Mouse (Mus musculus) right cerebral cortex, postnatal 36 days (tissue): ENCODE data around the gene Car10.

ENCODE experiments used
- DNase-seq, 2 experiments: peaks; one replicate each; pipeline ENCODE4 v3.0.0; 2022; ENCODE audit warnings: low spot score in 2 of 2, mixed read lengths in 1 of 2

The Car10 gene

DNA sequence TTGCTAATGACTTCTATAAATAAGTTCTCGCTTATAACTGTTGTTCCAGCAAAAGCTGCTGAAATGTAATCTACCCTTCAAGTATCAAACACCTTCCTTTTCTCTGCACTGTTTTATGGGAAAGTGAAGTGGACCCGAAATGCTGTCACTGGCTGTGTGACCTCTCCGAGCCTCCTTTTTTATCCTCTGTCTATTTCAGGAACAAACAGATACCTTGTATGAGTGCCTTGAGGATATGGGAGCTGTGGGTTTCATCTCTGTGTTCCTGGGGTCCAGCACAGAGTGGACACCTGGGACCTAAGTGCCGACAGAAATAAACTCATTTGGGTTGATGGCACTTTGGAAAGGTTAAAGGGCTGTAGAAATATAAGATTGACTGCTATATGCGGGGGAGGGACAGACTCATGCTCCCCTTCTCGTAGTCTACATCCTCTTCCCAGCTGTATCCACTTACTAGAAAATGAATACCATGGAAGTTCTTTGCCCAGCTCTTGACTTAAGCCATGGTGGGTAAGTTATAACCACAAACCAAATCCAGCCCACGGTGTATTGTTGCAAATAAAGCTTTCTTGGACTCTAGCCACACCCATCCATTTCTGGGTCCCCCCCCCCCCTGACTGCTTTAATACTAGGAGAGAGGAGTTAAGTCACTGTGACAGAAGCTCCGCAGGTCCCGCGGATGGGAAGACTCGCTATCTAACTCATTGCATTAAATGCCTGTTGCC, 474.3 kb downstream of the Car10 start:
- DNase-seq = no peak

DNA sequence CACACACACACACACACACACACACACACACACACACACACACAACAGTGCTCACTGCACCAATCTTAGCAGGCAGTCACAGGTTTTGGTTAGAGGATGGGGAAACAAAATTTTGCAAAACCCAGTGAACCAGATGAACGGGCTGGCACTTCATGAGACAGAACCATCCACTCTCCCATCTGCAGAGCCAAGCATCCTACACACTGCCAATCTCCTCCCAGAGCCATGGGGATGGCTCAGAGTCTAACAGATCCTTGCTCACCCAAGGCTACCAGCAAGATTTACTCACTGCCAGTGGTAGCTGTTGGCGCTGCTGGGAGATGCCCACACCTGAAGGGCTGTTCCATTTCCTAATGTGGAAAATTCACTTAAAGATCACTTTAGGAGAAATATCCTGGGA, 479.6 kb downstream of the Car10 start:
- peak; percentile 48 to 54 for DNase-seq

DNA sequence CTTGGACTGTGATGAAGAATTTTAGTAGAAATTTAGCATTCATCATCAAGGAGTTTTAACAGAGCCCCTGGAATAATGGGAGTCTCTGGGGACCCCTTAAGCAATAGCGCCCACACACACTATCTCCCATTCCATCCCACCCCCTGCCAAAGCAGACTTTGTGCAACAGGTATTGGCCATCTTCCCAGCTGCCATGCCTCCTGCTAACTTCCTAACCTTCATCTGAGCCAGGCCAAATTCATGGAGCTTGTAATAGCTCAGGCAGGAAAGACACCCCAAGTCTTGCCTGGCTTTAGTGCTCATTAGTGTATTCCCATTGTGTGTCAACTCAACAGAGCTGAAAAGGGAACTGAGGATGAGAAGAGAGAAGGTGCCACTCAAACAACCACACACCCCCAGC, 481.8 kb downstream of the Car10 start:
- no peak for DNase-seq

DNA sequence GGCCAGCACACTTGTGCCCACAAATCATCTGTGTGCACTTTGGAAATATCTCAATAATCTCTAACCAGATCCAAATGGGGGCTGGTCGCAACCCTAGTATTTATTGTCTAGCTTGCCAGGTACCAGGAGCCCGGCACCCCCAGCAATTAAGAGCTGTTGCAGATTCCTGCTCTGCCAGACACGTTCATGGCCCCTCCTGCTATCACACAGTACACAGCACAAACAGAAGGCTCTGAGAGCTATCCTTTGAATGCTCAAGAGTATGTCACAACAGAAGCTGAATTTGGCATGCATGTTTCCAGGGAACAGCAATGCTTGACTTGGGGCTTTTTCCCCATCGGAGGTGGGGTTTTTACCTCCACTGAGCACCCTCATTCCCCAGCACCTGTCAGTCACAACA, 483.5 kb downstream of the Car10 start:
- DNase-seq = peak in 1 of 2 experiments; percentile 18

DNA sequence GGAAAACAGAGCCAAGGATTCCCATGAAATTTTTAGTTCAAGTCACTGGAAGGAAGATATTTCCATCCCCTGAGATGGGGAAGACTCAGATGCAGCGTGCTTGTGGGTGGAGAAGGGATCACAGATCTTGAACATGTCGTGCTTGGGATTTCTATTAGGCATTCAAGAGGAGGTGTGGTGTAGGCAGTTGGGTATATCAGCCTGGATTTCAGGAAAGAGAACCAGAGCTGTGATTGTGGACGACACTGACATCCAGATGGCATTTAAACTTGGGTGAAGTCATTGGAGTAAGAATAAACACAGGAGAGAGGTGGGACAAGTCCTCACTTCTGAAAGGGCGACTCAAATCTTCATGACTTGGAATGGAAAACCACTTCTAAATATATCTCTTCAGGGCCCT, 490.0 kb downstream of the Car10 start:
- DNase-seq = peak; percentile 34 to 77

DNA sequence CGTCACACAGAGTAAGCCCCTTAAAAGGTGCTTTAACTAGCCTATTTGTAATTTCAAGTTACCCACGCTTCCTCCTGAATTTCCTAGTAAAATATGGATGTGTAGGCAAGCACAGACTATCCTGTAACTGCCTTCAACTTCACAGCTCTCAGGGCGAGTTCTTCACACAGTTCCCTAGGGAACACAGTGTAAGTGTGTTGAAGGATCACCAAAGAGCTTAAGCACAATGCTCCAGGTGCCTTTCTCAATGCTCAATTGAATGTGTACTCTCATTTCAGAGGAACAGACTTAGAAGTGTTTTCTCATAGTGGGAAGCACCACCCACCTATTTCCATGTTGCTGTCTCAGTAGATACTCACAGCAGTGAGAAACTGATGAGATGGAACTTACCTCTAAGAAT, 492.8 kb downstream of the Car10 start:
- peak in 1 of 2 experiments; percentile 22 for DNase-seq

DNA sequence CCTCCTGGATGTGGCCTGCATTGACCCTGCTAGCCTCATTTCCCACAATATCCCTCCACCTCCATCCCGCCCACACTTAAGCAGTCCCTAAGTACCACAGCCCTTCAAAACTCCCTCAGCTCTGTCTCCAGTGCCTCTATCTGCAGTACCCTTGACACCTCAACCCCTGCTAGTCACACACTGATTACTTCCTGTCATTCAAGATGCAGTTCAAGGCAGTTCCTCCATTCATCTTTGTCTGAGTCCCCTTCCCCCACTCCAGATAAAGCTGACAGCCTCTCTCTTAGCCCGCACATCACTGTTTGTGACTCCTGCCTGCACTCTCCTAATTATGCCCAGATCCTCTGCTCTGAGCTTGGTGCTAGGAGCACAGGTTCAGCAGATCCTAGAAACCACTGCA, 496.2 kb downstream of the Car10 start:
- DNase-seq = no peak

DNA sequence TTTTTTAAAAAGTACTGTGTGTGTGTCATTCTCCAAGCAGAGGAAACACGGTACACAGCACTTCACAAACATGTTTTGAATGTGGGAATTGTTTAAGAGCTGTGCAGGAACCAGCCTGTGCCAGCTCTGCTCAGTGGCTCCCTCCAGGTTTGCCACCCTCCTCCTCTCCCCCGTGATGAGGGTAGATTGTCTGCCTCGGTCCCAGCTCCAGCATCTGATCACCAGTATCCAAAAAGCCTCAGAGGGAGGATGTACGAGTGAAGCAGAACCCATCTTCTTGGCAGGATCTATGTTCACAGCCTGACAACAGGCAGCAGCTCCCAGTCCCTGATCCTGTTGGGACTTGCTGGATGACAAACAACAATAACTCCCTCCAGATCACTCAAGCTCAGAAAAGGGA, 500.3 kb downstream of the Car10 start:
- no peak for DNase-seq

DNA sequence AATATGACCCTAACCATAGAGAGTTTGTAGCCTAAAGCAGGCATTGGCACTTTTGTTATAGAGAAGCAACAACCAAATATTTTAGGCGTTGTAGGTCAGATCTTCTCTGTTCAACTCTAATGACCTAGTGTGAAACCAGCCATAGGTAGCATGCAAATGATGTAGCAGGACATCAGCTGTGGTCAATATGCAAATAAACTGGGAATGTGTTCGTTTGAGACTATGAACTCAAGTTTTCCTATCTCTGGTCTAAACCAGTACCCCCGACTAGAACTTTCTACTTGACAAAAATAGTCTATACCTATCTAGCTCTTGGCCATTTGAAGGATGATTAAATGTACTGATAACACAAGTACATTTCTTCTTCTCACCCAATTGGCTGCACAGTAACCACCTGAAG, 501.9 kb downstream of the Car10 start:
- DNase-seq = no peak

DNA sequence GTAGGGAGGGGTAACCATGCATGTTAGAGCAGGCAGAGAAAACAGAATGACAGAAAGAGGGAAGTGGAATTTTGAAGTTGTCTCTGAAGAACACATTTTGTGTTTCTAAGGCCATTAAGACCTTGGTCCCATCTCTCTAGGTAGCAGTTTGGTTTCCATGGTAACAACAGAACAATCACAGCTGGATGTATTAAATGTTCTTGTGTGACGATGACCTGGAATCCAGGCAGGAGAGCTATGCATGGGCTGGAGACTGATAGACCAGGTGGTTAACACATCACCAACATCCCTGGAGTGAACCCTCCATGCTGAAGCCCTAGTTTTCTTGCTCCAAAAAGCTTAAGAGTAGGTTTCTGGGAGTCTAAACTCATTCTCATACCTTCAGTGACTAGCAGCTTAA, 505.7 kb downstream of the Car10 start:
- DNase-seq = no peak

DNA sequence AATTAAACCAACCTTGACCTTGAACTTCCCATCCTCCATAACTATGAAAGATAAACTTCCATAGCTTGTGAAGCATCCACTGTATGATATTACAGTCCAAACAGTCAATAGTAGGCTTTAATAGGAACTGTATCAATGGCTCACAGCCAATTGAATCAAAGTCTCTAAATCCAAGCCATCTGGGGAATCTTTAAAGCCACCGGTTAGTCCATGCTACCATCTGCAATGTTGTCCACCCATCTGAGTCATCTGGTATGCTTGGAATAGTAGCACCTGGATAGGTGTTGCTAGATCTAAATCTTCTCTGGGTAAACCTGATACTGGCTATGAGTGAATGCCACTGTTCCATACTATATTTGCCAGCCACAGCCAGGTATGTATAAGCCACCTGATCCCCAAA, 509.3 kb downstream of the Car10 start:
- no peak for DNase-seq

DNA sequence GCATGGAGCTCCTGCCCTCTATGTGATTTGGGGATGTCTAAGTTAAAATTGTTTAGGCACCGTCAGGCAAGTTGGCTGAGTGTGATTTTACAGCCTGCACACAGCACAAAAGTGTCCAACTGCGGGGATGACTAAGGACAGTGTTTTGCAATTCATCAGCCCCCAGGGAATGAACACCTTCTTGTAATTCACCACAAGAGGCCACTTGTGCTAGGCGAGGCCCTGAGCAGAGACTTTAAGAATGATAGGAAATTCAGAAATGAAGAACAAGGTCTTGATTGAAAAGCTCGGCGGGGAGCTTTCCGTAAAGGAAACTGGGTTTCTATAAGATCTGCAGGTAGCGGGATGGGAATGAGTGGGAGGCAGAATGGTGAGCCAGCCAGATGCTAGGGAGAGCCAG, 510.9 kb downstream of the Car10 start:
- DNase-seq = no peak

DNA sequence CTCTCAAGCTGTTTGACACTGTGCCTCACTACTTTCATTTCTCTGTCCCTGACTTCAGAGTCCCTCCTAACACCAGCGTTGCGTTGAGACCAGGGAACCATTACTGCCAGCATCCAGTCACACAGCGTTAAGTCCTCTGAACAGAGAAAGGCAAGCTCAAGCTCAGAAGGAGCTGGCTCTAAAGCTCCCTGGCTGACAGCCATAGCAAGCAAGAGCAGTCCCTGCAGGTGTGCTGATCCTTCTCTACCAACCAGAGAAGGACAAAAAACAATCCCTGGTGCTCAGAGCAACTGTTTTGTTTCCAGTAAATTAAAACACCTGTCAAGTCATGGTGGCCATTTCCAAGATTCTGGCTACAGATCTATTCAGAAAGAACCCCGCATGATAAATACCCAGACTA, 514.2 kb downstream of the Car10 start:
- no peak for DNase-seq

DNA sequence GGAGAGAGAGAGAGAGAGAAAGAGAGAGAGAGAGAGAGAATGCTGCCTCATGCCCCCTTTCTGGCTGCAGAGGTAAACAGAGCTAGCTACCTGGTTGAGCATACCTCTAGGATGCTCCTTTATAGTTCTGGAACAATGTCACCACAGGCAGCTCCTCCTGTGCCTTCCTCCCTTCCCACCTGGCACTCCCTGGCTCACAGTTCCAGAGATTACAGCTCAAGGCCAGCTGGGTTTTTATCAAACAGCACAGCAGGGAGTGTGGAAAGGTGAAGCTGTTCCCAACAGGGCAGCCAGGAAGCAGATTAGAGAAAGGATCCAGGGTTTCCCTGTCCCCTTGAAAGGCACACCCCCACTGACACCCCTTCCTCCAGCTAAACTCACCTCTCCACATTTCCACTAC, 517.0 kb downstream of the Car10 start:
- no peak for DNase-seq

DNA sequence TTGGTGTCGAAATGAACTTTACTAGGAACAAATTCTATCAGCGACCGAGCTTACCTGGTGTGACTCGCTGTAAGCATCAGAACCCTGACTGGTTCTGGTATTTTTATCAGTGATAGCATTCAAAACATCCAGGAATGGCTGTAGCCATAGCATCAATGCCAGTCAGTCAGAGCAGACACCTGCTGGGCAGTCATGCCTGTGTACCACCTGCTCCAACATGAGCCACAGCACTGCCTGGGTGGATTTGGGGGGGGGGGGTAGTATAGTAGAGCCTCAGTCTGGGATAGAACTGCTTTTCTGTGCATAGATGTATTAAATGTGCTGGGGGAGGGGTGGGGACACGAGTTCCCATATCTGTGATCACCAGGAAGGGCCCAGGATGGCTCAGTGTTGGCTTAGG, 525.8 kb downstream of the Car10 start:
- no peak for DNase-seq

DNA sequence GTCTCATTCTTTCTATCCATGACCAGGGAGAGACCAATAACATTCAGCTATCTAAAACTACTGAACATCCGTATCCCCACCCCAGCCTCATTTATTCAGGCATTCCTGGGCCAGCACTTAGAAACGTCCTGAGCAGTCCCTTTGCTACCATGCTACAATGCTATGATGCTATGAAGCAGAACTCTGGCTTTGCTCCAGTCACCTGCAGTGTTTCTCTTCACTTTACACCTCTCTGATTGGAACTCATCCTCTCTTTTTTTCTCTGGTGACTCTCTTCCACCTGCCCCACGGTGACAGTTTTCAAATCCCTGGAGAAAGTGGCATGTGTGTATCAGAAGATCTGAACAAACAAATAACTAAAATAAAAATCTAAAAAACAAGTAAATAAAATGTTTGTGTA, 541.6 kb downstream of the Car10 start:
- no peak for DNase-seq

DNA sequence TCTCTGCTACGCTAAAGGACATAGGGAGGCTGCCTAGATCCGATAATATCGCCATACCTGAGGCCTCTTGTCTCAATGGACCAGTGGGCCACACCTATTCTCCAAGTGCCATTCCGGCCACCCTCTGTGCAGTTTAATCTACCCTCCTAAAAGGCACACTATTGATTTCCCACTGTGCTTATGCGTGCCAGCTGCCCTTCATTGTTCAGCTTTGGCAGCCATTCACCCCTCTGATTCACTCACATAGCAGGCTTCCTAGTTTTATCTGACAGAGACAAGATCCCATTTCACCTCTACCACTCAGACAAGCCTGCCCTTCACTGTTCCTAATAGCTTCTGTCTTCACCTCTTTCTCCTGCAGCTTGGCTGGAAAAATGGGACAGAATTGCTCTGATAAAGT, 543.1 kb downstream of the Car10 start:
- DNase-seq = no peak

DNA sequence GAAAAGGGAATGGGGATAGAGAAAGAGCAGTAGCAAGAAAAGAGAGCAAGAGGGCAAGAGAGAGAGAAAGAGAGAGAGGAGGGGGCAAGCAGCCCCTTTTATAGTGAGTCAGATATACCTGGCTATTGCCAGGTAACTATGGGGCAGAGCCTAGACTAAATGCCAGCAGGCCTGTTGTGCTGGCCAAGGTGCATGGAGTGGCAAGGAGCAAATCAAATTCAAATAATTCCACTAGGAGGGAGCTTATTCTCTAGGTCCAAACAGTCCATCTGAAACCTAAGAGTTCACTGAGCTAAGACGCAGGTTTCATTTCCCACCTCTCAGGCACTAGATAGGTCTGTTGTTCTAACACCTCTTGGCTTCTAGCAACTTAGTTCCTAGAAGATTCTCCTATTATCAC, 544.5 kb downstream of the Car10 start:
- DNase-seq = no peak

DNA sequence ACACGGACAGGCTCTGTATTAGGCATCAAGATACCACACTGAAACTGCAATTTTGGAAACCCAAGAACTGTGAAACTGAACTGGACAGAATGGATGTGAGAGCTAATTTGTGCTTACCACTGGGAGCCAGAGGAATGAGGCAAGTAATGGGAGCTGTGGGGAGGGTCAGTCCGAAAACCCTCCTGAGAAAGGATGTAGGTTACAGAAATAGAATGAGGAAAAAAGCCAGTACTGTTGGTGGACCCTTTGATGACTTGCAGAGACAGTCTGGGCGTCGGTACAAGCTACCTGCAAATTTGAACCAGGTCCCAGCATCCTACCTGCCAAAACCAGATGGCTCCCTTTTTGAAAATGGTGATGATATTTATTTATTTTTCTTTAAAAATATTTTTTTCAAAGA, 545.2 kb downstream of the Car10 start:
- no peak for DNase-seq

DNA sequence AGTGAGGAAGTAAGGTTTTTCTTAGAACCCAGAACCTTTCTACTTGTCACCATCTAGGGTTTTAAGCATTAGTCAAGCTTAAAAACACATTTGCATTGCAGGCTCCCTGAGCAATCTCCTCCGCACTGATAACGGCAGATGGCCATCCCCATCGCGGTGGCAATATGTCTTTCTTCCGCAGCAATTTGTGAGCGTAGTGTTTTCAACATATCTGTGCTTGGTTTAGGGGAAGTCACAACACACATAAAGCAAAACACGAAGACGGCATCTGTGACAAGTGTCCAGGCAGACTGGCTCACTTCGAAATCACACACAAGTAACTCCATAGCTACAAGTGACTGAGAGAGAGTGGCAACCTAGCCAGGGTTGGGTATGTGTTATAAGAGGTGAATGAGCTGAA, 545.6 kb downstream of the Car10 start:
- peak in 1 of 2 experiments; percentile 9 for DNase-seq

DNA sequence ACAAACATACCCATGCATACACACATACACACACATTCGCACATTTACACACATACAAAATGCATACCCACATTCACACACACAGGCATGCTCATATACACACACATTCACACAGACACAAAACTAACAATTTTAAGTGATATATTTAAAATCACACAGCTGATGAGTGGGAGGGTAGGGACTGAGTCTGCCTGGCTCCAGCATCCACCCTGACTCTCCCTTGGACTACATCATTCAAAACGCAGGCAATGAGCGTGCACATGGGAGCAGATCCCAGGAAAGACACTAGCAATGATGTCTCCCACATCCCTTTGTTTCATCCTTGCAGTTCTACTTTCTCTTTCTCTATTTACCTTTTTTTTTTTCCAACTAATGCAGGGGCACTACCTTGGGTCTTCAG, 548.4 kb downstream of the Car10 start:
- DNase-seq = no peak
